Mouse (Mus musculus) G1E (cell line): Measurements from ENCODE around the gene Ifnl3.

Source experiments
- CTCF ChIP-seq: IDR thresholded peaks from 2 replicates; pipeline ENCODE4 v1.5.1; 2012; ENCODE audit warnings: low read depth, low read length, inconsistent platforms, mixed read lengths
- GATA1 ChIP-seq: IDR thresholded peaks from 2 replicates; pipeline ENCODE4 v1.6.1; 2012; ENCODE audit warnings: borderline replicate concordance, low read length, inconsistent platforms, mixed read lengths

DNA sequence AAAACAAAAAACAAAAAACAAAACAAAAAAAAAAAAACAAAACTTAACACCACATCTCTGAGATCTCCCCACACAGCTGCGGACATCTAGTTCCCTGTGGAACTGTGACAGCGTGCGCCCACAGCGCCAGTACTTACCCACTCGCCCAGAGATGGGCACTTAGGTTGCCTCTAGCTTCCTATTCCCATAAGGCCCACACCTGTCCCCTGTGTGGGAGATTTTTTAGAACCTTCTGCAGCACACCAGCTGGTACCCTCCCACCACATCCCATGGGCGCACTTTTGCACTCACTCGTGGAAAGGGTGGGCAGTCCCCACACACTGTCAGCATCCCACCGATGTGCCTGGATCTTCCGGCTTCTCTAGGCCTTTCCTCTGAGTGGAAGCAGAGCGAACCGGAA is 39.8 kb upstream of the Ifnl3 start:
- no peak for TF ChIP-seq CTCF
- no peak for TF ChIP-seq GATA1
